Mouse (Mus musculus): ENCODE measurements around the gene Coq5. TPM values are rescaled to one million over a fixed set of nuclear protein-coding genes. Genes with fewer than 3 reads are reported as not detected.

Coq5 gene
- total and polyA plus RNA-seq, 3 experiments: 40.5 to 43.3 TPM; not detected in 1

DNA sequence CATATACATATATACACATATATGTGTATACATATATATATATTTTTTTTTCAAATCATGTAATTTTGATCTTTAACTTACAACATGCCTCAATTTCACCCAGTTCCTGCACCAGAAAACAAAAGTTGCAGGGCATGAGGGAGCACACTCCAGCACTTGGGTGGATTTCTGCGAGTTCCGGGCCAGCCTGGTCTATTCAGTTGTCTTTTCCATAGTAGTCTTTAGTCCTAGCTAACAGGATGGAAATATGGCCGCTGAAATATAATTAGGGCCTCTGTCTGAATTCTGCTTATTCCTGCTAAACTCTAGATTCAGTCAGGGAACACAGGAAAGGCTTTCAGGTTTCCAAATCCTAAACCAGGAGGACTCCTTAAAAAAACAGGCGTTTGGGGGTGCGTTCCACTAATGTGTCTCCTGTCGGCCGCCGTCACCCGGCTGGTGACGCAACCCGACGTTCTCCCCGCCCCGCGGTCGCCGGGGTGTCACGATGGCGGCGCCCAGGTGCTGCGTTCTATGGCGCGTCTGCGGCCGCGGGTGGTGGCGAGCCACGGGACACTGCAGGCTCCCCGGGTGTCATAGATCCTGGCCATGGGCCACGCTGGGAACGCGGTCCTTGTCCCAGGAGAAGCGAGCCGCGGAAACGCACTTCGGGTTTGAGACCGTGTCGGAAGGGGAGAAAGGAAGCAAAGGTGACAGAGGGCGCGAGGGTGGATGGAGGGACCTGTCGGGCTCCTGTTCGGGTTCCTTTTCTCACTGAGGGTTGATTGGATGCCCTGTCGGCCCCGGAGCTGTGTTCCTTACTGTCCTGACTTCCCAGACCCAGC, at the start of gene Coq5 (continued):
- TF ChIP-seq MEF2A (IDR thresholded peaks at IDR 0.05; ENCODE audit: extremely low read depth, insufficient replicate concordance, low read depth, low read length, poor library complexity, severe bottlenecking) (no peak), GABPA (IDR thresholded peaks at IDR 0.05; ENCODE audit: low read depth, low read length) (no peak), MAX (IDR thresholded peaks at IDR 0.05; ENCODE audit: low read length) (no peak; the same call in 1 of the 2 replicates), HCFC1 (IDR thresholded peaks at IDR 0.05; ENCODE audit: low read depth, low read length) (peak; percentile 90)

DNA sequence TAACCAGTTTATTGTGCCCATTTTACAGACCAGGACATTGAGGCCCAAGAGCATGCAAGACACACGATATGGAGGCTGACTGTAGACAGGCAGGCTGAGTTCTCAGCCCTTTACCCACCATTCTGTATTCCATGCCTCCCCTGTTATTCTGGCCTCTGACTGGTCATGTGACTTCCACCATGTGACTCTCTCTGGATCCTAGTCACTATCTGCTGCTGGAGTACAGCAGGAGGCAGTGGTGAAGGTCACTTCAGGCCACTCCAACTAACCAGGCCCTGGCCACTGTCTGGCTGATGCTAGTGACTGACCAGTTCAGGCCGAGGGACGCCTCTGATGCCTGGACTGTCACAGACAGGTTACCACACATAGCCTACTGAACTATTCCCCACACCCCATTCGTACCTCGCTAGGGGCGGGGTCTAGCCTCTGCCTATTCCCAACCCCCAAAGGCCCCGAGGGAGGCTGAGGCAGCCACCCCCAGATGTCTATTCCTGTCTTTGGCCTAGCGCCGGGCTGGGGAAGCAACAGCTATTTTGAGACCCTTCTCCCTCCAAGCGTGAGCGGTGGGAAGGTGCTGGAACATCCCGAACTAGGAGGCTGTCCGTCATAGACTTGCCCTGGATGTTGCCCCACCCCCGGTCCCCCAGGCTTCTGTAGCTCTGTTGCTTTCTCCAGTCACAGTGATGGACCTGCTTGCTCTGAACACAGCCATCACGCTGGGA, 48.5 kb upstream of the Coq5 start:
- H3K4me3 ChIP-seq (ENCODE audit: control insufficient read depth in 1 of 2, insufficient read depth in 1 of 2, low read depth in 2 of 2, low read length in 2 of 2): no peak overlapping the region

DNA sequence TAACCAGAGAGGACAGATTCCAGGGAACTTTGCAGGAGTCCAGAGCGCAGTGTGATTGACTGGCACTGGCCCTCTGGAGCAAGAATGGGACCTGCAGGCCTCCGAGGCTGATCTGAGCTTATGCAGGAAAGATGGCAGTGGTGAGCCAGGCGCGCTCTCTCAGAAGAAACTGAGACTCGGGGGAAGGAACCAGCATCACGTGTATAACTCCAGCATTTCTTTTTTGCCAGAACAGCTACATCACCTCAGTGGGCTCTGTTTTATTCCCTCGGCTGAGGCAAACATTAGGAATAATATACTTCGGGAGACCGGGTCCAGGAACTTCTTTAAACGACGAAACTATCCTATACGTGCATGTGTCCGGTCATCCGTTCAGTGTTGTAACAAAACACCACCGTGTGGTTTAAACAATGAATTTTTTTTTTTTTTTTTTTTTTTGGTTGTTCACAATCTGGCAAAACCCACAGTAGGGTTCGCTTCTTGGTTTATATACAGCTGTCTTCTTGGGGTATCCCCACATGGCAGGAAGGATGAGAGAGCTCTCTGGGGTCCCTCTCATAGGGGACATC, 47.8 kb upstream of the Coq5 start:
- H3K9ac ChIP-seq (ENCODE audit: control insufficient read depth, low read depth, low read length, poor library complexity, severe bottlenecking): no peak overlapping the region
- H3K27ac ChIP-seq (ENCODE audit: control insufficient read depth, low read depth, low read length): no peak overlapping the region
- no peak overlapping the region for H3K4me3 ChIP-seq (ENCODE audit: control insufficient read depth in 1 of 2, insufficient read depth in 1 of 2, low read depth in 2 of 2, low read length in 2 of 2)
- peaks cover 0 to 12% of the 10 kb centered on the region in 2 experiments; a peak in 1 of 4 replicates for H3K4me1 ChIP-seq (ENCODE audit: control insufficient read depth in 1 of 2, insufficient read depth in 2 of 2, low read length in 2 of 2)
- no peaks in the 10 kb centered on the region for H3K27me3 ChIP-seq (ENCODE audit: control insufficient read depth in 1 of 2, insufficient read depth in 2 of 2, low read length in 2 of 2)
- no peaks in the 10 kb centered on the region for H3K9me3 ChIP-seq (replicated peaks; ENCODE audit: insufficient read depth, low read length)
- no peak for TF ChIP-seq MEF2A (IDR thresholded peaks at IDR 0.05; ENCODE audit: extremely low read depth, insufficient replicate concordance, low read depth, low read length, poor library complexity, severe bottlenecking)
- peak; percentile 47; the same call in 1 of the 2 replicates for TF ChIP-seq ZNF384 (IDR thresholded peaks at IDR 0.05; ENCODE audit: low read depth, low read length)
- no peak for TF ChIP-seq EP300 (IDR thresholded peaks at IDR 0.05; ENCODE audit: low read depth in 1 of 2, low read length in 2 of 2)
- TF ChIP-seq JUND (IDR thresholded peaks at IDR 0.05; ENCODE audit: low read depth, low read length): no peak
- peaks cover 0 to 3% of the 10 kb centered on the region in 2 experiments; a peak in 1 of 4 replicates for H3K36me3 ChIP-seq (ENCODE audit: control insufficient read depth in 1 of 2, insufficient read depth in 2 of 2, low read length in 2 of 2)
- H3K79me2 ChIP-seq (ENCODE audit: control insufficient read depth, insufficient read depth, low read length, poor library complexity): no peaks in the 10 kb centered on the region; the same call in 1 of the 2 replicates
- DNase-seq (ENCODE audit: low read depth, low spot score): no peak

More for the DNA sequence above, 48.5 kb upstream of the Coq5 start:
- H3K27me3 ChIP-seq (ENCODE audit: control insufficient read depth in 1 of 2, insufficient read depth in 2 of 2, low read length in 2 of 2): no peaks in the 10 kb centered on the region
- H3K27ac ChIP-seq (ENCODE audit: control insufficient read depth, low read depth, low read length): no peak overlapping the region
- H3K79me2 ChIP-seq (ENCODE audit: control insufficient read depth, insufficient read depth, low read length, poor library complexity): no peaks in the 10 kb centered on the region; the same call in 1 of the 2 replicates
- peaks cover 0 to 5% of the 10 kb centered on the region in 2 experiments; a peak in 1 of 4 replicates for H3K4me1 ChIP-seq (ENCODE audit: control insufficient read depth in 1 of 2, insufficient read depth in 2 of 2, low read length in 2 of 2)
- TF ChIP-seq USF2 (IDR thresholded peaks at IDR 0.05; ENCODE audit: borderline replicate concordance in 1 of 2, insufficient read depth in 1 of 2, low read depth in 1 of 2, low read length in 2 of 2): 0 out of 4 replicates have a peak, but pooled peaks of 1 of the 2 experiments have one; percentile 51
- peak; percentile 76 for TF ChIP-seq USF1 (IDR thresholded peaks at IDR 0.05; ENCODE audit: low read depth, low read length)
- TF ChIP-seq GABPA (IDR thresholded peaks at IDR 0.05; ENCODE audit: low read depth, low read length): no peak
- no peak for TF ChIP-seq POLR2AphosphoS2 (IDR thresholded peaks at IDR 0.05; ENCODE audit: low read length)
- no peak for TF ChIP-seq ZNF384 (IDR thresholded peaks at IDR 0.05; ENCODE audit: low read depth, low read length)
- TF ChIP-seq ETS1 (IDR thresholded peaks at IDR 0.05; ENCODE audit: low read depth, low read length): no peak
- DNase-seq (ENCODE audit: low read depth, low spot score): no peak
- H3K36me3 ChIP-seq (ENCODE audit: control insufficient read depth in 1 of 2, insufficient read depth in 2 of 2, low read length in 2 of 2): peaks cover 0 to under 1% of the 10 kb centered on the region in 2 experiments; a peak in 1 of 4 replicates
- no peaks in the 10 kb centered on the region for H3K9me3 ChIP-seq (replicated peaks; ENCODE audit: insufficient read depth, low read length)
- H3K9ac ChIP-seq (ENCODE audit: control insufficient read depth, low read depth, low read length, poor library complexity, severe bottlenecking): no peak overlapping the region

All from MEL (cell line).